Mouse (Mus musculus): ENCODE measurements around the gene Btbd9. TPM values are rescaled to one million over a fixed set of nuclear protein-coding genes. Genes with fewer than 3 reads are reported as not detected.

Gene Btbd9
- polyA plus RNA-seq, 1 experiment from 2014 or later: 40.6 TPM

- TF ChIP-seq EP300 (IDR thresholded peaks at IDR 0.05) (no peak), CTCF (IDR thresholded peaks at IDR 0.05) (no peak)
- H3K4me3 ChIP-seq (ENCODE audit: low read depth, low read length): no peak overlapping the region
- H3K4me2 ChIP-seq (replicated peaks; ENCODE audit: low read depth, low read length): no peak overlapping the region
- no peak overlapping the region for H3K9ac ChIP-seq (replicated peaks; ENCODE audit: low read depth)
- no peaks in the 10 kb centered on the region for H3K36me3 ChIP-seq (ENCODE audit: insufficient read depth, low read length)
- H3K4me1 ChIP-seq (ENCODE audit: insufficient read depth, low read depth, low read length): peaks cover 15% of the 10 kb centered on the region
- ATAC-seq: no peak
- DNase-seq (ENCODE audit: low spot score): no peak
- no peak overlapping the region for H3K27ac ChIP-seq (ENCODE audit: low read length)
- H3K9me3 ChIP-seq (ENCODE audit: low read length): no peaks in the 10 kb centered on the region
- H3K27me3 ChIP-seq (replicated peaks; ENCODE audit: insufficient read depth, low read length): no peaks in the 10 kb centered on the region
- 40% methylated on average over 4 of the region's 4 CpGs for WGBS
Observed at GRCm38 (mm10) chr17:30468368-30468767, 107.9 kb downstream of the Btbd9 start.

GRCm38 (mm10) chr17:30467566-30468213 is 108.6 kb downstream of the Btbd9 start:
- DNase-seq (ENCODE audit: low spot score): peak; percentile 69

GRCm38 (mm10) chr17:30465060-30465762 is 111.1 kb downstream of the Btbd9 start:
- H3K4me1 ChIP-seq (ENCODE audit: insufficient read depth, low read depth, low read length): peaks cover 15% of the 10 kb centered on the region
- no peak overlapping the region for H3K27ac ChIP-seq (ENCODE audit: low read length)
- H3K4me3 ChIP-seq (ENCODE audit: low read depth, low read length): no peak overlapping the region
- no peak for TF ChIP-seq CTCF (IDR thresholded peaks at IDR 0.05)
- no peak for TF ChIP-seq EP300 (IDR thresholded peaks at IDR 0.05)
- 47% methylated on average over 6 of the region's 6 CpGs for WGBS
- no peak overlapping the region for H3K4me2 ChIP-seq (replicated peaks; ENCODE audit: low read depth, low read length)
- ATAC-seq: no peak; the same call in 1 of the 2 replicates
- no peak overlapping the region for H3K9ac ChIP-seq (replicated peaks; ENCODE audit: low read depth)
- no peaks in the 10 kb centered on the region for H3K36me3 ChIP-seq (ENCODE audit: insufficient read depth, low read length)
- DNase-seq (ENCODE audit: low spot score): peak; percentile 57
- no peaks in the 10 kb centered on the region for H3K9me3 ChIP-seq (ENCODE audit: low read length)
- no peaks in the 10 kb centered on the region for H3K27me3 ChIP-seq (replicated peaks; ENCODE audit: insufficient read depth, low read length)

More at GRCm38 (mm10) chr17:30467566-30468213, 108.6 kb downstream of the Btbd9 start:
- Histone ChIP-seq H3K9ac (replicated peaks; ENCODE audit: low read depth) (no peak overlapping the region), H3K4me3 (ENCODE audit: low read depth, low read length) (no peak overlapping the region), H3K4me1 (ENCODE audit: insufficient read depth, low read depth, low read length) (peaks cover 15% of the 10 kb centered on the region), H3K27me3 (replicated peaks; ENCODE audit: insufficient read depth, low read length) (no peaks in the 10 kb centered on the region), H3K36me3 (ENCODE audit: insufficient read depth, low read length) (no peaks in the 10 kb centered on the region), H3K9me3 (ENCODE audit: low read length) (no peaks in the 10 kb centered on the region), H3K4me2 (replicated peaks; ENCODE audit: low read depth, low read length) (no peak overlapping the region), H3K27ac (ENCODE audit: low read length) (peak overlapping the region; percentile 17; the same call in 1 of the 2 replicates)
- TF ChIP-seq CTCF (IDR thresholded peaks at IDR 0.05) (0 out of 2 replicates have a peak, but pooled peaks have one; percentile 4), EP300 (IDR thresholded peaks at IDR 0.05) (peak; percentile 10; the same call in 1 of the 2 replicates)
- peak; percentile 48 for ATAC-seq
- whole genome bisulfite sequencing: 33% methylated on average over 14 of the region's 14 CpGs

GRCm38 (mm10) chr17:30464240-30464745 is 112.0 kb downstream of the Btbd9 start:
- TF ChIP-seq EP300 (IDR thresholded peaks at IDR 0.05): no peak
- no peak for TF ChIP-seq CTCF (IDR thresholded peaks at IDR 0.05)
- WGBS: 28% methylated on average over 5 of the region's 5 CpGs
- DNase-seq (ENCODE audit: low spot score): no peak
- Histone ChIP-seq H3K9ac (replicated peaks; ENCODE audit: low read depth) (no peak overlapping the region), H3K4me3 (ENCODE audit: low read depth, low read length) (no peak overlapping the region), H3K4me2 (replicated peaks; ENCODE audit: low read depth, low read length) (no peak overlapping the region), H3K36me3 (ENCODE audit: insufficient read depth, low read length) (no peaks in the 10 kb centered on the region), H3K27ac (ENCODE audit: low read length) (no peak overlapping the region), H3K4me1 (ENCODE audit: insufficient read depth, low read depth, low read length) (peaks cover 15% of the 10 kb centered on the region), H3K9me3 (ENCODE audit: low read length) (no peaks in the 10 kb centered on the region), H3K27me3 (replicated peaks; ENCODE audit: insufficient read depth, low read length) (no peaks in the 10 kb centered on the region)
- ATAC-seq: peak; percentile 22; the same call in 1 of the 2 replicates

GRCm38 (mm10) chr17:30460727-30461349 is 115.5 kb downstream of the Btbd9 start:
- ATAC-seq (no peak), DNase-seq (ENCODE audit: low spot score) (no peak)
- Histone ChIP-seq H3K9ac (replicated peaks; ENCODE audit: low read depth) (no peak overlapping the region), H3K4me3 (ENCODE audit: low read depth, low read length) (no peak overlapping the region), H3K36me3 (ENCODE audit: insufficient read depth, low read length) (no peaks in the 10 kb centered on the region), H3K27me3 (replicated peaks; ENCODE audit: insufficient read depth, low read length) (no peaks in the 10 kb centered on the region), H3K4me1 (ENCODE audit: insufficient read depth, low read depth, low read length) (peaks cover 16% of the 10 kb centered on the region), H3K27ac (ENCODE audit: low read length) (no peak overlapping the region), H3K9me3 (ENCODE audit: low read length) (no peaks in the 10 kb centered on the region), H3K4me2 (replicated peaks; ENCODE audit: low read depth, low read length) (no peak overlapping the region)
- 82% methylated on average over 2 of the region's 2 CpGs for WGBS
- TF ChIP-seq CTCF (IDR thresholded peaks at IDR 0.05): no peak

GRCm38 (mm10) chr17:30459706-30460105 is 116.6 kb downstream of the Btbd9 start:
- H3K4me3 ChIP-seq (ENCODE audit: low read depth, low read length): no peak overlapping the region
- no peak overlapping the region for H3K4me2 ChIP-seq (replicated peaks; ENCODE audit: low read depth, low read length)
- ATAC-seq: peak; percentile 25; the same call in 1 of the 2 replicates
- no peak overlapping the region for H3K27ac ChIP-seq (ENCODE audit: low read length)
- H3K9me3 ChIP-seq (ENCODE audit: low read length): no peaks in the 10 kb centered on the region
- 50% methylated on average over 5 of the region's 5 CpGs for WGBS
- H3K4me1 ChIP-seq (ENCODE audit: insufficient read depth, low read depth, low read length): peaks cover 16% of the 10 kb centered on the region
- no peak overlapping the region for H3K9ac ChIP-seq (replicated peaks; ENCODE audit: low read depth)
- no peaks in the 10 kb centered on the region for H3K36me3 ChIP-seq (ENCODE audit: insufficient read depth, low read length)
- no peaks in the 10 kb centered on the region for H3K27me3 ChIP-seq (replicated peaks; ENCODE audit: insufficient read depth, low read length)
- peak; percentile 75 for DNase-seq (ENCODE audit: low spot score)
- TF ChIP-seq EP300 (IDR thresholded peaks at IDR 0.05) (no peak), CTCF (IDR thresholded peaks at IDR 0.05) (no peak)
